Mouse (Mus musculus) midbrain, embryonic 13.5 days (tissue): ENCODE results near the gene Slc7a5. TPM values are rescaled to one million over a fixed set of nuclear protein-coding genes. Genes with fewer than 3 reads are reported as not detected.

ENCODE experiments used
- ATAC-seq: fragments of 200-750 bp; cut with Nextera tagmentation; 2 replicates; pipeline ENCODE4 v1.8.0; 2017; ENCODE audit warnings: mild to moderate bottlenecking, moderate TSS enrichment, moderate library complexity
- H3K27ac ChIP-seq: fragments of 300-500 bp; sonication (generic); 2 replicates; pipeline ENCODE4 v1.5.1; 2015; ENCODE audit warnings: inconsistent platforms, mild to moderate bottlenecking, moderate library complexity
- H3K27me3 ChIP-seq: fragments of 300-500 bp; sonication (generic); 2 replicates; pipeline ENCODE4 v1.6.1; 2015; ENCODE audit warnings: mild to moderate bottlenecking, inconsistent platforms
- H3K36me3 ChIP-seq: fragments of 300-500 bp; sonication (generic); 2 replicates; pipeline ENCODE4 v1.6.1; 2015; ENCODE audit warnings: mild to moderate bottlenecking, inconsistent platforms
- H3K4me1 ChIP-seq: fragments of 300-500 bp; sonication (generic); replicated peaks from 2 replicates; pipeline ENCODE4 v1.6.1; 2015; ENCODE audit warnings: inconsistent platforms
- H3K4me2 ChIP-seq: fragments of 300-500 bp; sonication (generic); replicated peaks from 2 replicates; pipeline ENCODE4 v1.6.1; 2015; ENCODE audit warnings: moderate library complexity, mild to moderate bottlenecking, inconsistent platforms
- H3K4me3 ChIP-seq: fragments of 300-500 bp; sonication (generic); replicated peaks from 2 replicates; pipeline ENCODE4 v1.5.1; 2015; ENCODE audit warnings: mild to moderate bottlenecking, inconsistent platforms
- H3K9ac ChIP-seq: fragments of 300-500 bp; sonication (generic); replicated peaks from 2 replicates; pipeline ENCODE4 v1.6.1; 2015; ENCODE audit warnings: mild to moderate bottlenecking, inconsistent platforms
- H3K9me3 ChIP-seq: fragments of 300-500 bp; sonication (generic); 2 replicates; pipeline ENCODE4 v1.6.1; 2016; ENCODE audit warnings: mild to moderate bottlenecking, inconsistent platforms
- WGBS: fragments of 180-500 bp; shearing (Covaris S2); methylation state at CpG from one replicate; pipeline ENCODE4 v1.1.7; 2015; 5-methylcytosine and 5-hydroxymethylcytosine counted together
- polyA plus RNA-seq: library from polyadenylated mRNA; unstranded; fragments of >200 nt; fragmentation: Nextera tagmentation; extraction: Ambion mirVana; gene quantifications from 2 replicates; pipeline ENCODE4 v1.2.1, GENCODE M21; 2015

Slc7a5 gene
- polyA plus RNA-seq, 1 experiment from 2014 or later, result 37.3 TPM

DNA sequence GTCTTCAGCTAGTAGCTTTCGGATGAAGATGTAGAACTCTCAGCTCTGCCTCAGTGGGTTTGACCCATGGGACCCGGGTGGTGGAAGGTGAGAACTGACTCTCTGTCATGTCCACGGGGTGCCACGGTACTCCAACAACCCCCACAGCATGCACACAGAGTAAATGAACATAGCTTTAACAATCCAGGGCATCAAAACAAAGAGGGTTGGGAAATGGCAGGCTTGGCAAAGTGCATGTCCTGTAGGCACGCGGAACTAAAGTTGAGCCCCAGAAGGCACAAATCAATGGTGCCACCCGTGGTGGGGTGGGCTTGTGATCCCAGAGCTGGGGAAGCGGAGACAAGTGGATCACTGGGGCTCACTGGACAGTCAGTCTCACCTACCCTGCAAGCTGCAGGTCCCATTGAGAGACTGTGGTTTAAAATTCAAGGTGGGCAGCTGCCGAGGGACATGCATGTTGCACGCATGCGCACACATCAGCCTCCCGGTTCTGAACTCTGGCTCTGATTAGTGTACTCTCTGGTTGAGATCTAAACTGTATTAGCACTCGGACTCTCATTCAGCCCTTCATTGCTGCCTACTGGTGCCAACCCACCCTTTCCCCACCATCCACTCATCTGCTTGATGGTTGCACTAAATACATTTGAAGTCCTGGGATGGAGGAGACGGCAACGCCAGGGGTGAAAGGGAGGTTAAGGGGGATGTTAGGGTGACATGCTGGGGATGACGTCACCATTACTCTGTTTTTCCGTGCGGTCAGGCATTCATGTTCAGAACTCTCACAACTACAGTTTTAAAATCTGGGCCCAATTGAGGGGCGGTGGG lies 41.0 kb upstream of the Slc7a5 start:
- peak overlapping the region; percentile 63 for H3K4me2 ChIP-seq
- H3K4me3 ChIP-seq, result peak overlapping the region; percentile 36
- H3K4me1 ChIP-seq, result peaks cover 53% of the 10 kb centered on the region
- H3K27me3 ChIP-seq, result 0 out of 2 replicates have a peak, but pooled peaks cover 4% of the 10 kb centered on the region
- ATAC-seq, result no peak
- 52% methylated on average over 19 of the region's 19 CpGs for WGBS
- peaks cover under 1% of the 10 kb centered on the region; the same call in 1 of the 2 replicates for H3K36me3 ChIP-seq
- H3K9ac ChIP-seq, result peak overlapping the region; percentile 54; the same call in 1 of the 2 replicates
- no peaks in the 10 kb centered on the region for H3K9me3 ChIP-seq
- H3K27ac ChIP-seq, result peak overlapping the region; percentile 82

DNA sequence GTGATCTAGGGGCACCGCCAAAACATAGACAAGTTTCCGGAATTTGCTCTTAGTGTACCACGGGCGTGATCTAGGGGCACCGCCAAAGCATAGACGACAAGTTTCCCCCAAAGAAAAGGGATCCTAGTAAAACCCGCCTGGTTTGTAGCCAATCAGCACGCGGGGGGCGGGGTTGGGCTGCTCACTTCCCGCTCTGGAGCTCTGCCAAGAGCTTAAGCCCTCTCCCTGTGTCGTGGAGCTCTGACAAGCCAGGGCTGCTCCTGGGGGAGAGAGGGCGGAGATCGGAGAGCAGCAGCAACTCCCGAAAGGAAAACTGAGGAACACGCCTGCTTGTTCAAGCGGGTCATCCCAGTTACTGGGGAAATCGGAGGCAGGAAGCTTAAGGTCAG lies 40.3 kb upstream of the Slc7a5 start:
- H3K4me3 ChIP-seq, result peak overlapping the region; percentile 36
- no peaks in the 10 kb centered on the region for H3K36me3 ChIP-seq
- WGBS, result under 1% methylated on average over 18 of the region's 18 CpGs
- H3K27ac ChIP-seq, result peak overlapping the region; percentile 82
- H3K9me3 ChIP-seq, result no peaks in the 10 kb centered on the region
- H3K4me2 ChIP-seq, result peak overlapping the region; percentile 63
- H3K4me1 ChIP-seq, result peaks cover 45% of the 10 kb centered on the region
- ATAC-seq, result peak; percentile 29
- 0 out of 2 replicates have a peak, but pooled peaks cover 4% of the 10 kb centered on the region for H3K27me3 ChIP-seq
- peak overlapping the region; percentile 54 for H3K9ac ChIP-seq

DNA sequence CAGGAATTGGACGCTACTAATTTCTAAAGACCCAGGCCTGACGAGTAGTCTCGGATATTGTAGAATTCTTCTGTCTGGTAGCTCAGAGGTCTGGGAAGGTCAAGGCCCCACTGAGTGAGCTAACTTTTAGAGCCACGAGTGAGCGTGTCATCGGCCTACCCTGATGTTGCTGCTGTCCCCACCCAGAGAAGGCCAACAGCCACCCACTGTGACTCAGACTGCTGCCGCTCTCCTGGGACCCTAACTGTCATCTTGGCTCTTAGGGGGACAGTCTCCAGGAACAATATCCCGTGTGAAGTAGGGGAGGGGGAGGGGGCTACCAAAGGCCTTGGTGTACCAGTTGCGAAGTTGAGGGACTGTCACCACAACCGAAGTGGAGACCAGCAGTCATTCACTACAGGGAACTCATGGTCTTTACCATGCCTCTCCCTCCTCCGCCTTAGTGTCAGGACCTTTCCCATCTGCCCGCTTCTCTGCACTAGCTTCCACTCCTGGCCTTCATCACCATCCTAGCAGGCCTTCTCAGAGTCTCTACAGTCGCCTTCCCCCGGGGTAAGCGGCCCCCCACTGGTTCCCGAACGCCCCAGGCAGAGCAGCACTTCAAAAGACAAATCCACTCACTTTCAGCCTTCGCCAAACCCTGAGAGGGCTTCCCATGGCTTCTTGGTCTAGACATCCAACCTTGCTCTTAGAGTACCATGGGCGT lies 39.7 kb upstream of the Slc7a5 start:
- Histone ChIP-seq H3K4me2 (peak overlapping the region; percentile 63), H3K36me3 (no peaks in the 10 kb centered on the region), H3K9ac (peak overlapping the region; percentile 54), H3K27me3 (0 out of 2 replicates have a peak, but pooled peaks cover 4% of the 10 kb centered on the region), H3K4me1 (peaks cover 39% of the 10 kb centered on the region), H3K9me3 (no peaks in the 10 kb centered on the region), H3K27ac (peak overlapping the region; percentile 79), H3K4me3 (peak overlapping the region; percentile 36)
- 26% methylated on average over 19 of the region's 19 CpGs for WGBS
- no peak for ATAC-seq

DNA sequence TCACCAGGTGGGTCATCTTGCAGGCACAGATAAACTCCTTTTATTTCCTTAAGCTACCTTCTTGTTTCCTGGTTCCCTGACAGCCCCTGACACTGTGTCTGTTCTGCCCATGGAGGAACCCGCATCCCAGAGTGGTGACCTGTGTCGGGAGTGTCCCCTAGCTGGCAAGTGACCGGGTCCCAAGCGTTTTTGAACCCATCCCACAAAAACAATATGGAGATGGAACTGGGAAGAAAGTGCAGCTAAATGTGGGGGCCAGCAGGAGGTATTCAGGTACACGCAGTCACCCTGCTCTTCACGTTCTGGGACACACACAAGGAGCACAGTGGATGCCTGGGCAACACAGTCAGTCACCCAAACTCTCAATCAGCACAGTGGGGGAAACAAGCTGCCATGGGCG lies 38.9 kb upstream of the Slc7a5 start:
- H3K4me3 ChIP-seq, result no peak overlapping the region
- no peak overlapping the region for H3K27ac ChIP-seq
- 0 out of 2 replicates have a peak, but pooled peaks cover 4% of the 10 kb centered on the region for H3K27me3 ChIP-seq
- H3K36me3 ChIP-seq, result no peaks in the 10 kb centered on the region
- WGBS, result 81% methylated on average over 7 of the region's 7 CpGs
- no peak for ATAC-seq
- H3K9me3 ChIP-seq, result no peaks in the 10 kb centered on the region
- H3K4me1 ChIP-seq, result peaks cover 31% of the 10 kb centered on the region
- H3K9ac ChIP-seq, result no peak overlapping the region
- H3K4me2 ChIP-seq, result no peak overlapping the region

DNA sequence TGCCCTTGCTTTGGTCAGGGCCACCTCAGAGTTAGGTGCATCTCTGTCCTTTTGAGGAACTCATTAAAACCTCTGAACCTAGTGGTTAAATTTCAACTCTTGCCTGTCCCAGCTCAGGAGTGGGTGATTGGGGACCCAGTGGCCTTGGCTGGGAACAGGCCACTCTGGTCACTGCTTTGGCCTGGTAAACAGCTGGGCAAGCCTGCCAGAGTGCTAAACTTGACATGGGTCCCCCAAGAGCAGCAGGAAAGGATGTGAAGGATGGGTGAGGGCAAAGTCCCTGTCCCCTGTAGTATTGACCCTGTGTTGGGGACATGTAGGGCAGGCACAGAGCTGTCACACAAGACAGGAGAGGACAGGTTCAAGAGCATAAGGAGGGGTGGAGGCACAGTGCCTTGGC lies 37.3 kb upstream of the Slc7a5 start, which contains the start of gene Car5a:
Car5a (minus strand) TSS at position 74 of the 400 bp plus-strand sequence.
- ATAC-seq, result no peak
- Histone ChIP-seq H3K9me3 (no peaks in the 10 kb centered on the region), H3K27me3 (0 out of 2 replicates have a peak, but pooled peaks cover 4% of the 10 kb centered on the region)

DNA sequence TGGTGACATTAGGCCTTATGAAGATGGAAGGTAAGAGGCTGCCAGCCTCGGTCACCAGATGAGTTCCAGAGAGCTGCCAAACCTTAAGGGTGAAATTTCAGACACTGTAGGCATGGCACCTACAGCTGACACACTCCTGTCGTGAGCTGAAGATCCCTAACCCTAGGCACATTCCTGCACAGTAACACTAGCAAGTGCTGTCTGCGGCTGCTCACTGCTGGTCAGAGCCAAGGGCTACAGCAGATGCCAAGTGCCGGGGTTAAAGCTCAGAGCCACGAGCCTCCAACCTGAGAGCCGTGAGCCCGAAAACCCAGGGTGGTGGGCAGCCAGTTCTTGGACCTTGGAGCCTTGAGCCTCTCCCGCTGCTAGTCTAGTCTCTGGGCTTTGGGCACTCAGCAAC lies 36.2 kb upstream of the Slc7a5 start:
- 77% methylated on average over 8 of the region's 8 CpGs for WGBS
- H3K4me3 ChIP-seq, result no peak overlapping the region
- no peaks in the 10 kb centered on the region for H3K9me3 ChIP-seq

More for the DNA sequence above, 37.3 kb upstream of the Slc7a5 start, which contains the start of gene Car5a:
- Histone ChIP-seq H3K36me3 (no peaks in the 10 kb centered on the region), H3K4me3 (no peak within 1 kb of the TSS), H3K4me1 (peaks cover 30% of the 10 kb centered on the region), H3K4me2 (no peak within 1 kb of the TSS), H3K9ac (peak within 1 kb of the TSS; percentile 36; the same call in 1 of the 2 replicates), H3K27ac (no peak within 1 kb of the TSS)

DNA sequence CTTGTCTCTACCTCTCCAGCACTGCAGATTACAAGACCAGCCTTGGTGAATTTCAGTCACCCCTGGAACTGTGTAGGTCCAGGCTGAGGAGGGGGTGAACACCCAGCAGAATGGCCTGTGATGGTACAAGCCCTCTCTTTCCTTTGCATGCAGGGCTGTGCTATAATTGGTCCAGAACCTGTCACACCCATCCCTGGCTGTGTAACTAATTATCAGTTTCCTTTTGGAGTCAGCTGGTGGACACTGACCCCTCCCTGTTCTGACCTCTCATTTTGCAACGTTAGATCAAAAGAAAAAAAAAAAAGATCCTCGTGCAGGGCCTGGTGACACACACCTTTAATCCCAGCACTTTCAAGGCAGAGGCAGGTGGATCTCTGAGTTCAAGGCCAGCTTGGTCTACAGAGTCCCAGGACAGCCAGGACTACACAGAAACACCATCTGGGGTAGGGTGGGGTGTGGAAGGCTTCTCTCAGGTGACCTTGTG lies 35.6 kb upstream of the Slc7a5 start:
- 47% methylated on average over 2 of the region's 2 CpGs for WGBS
- no peaks in the 10 kb centered on the region for H3K9me3 ChIP-seq
- H3K27ac ChIP-seq, result no peak overlapping the region
- no peaks in the 10 kb centered on the region for H3K36me3 ChIP-seq
- H3K4me3 ChIP-seq, result no peak overlapping the region
- H3K4me2 ChIP-seq, result no peak overlapping the region
- H3K9ac ChIP-seq, result no peak overlapping the region
- no peak for ATAC-seq
- 0 out of 2 replicates have a peak, but pooled peaks cover 4% of the 10 kb centered on the region for H3K27me3 ChIP-seq
- H3K4me1 ChIP-seq, result peaks cover 17% of the 10 kb centered on the region

More for the DNA sequence above, 36.2 kb upstream of the Slc7a5 start:
- Histone ChIP-seq H3K36me3 (no peaks in the 10 kb centered on the region), H3K27me3 (0 out of 2 replicates have a peak, but pooled peaks cover 4% of the 10 kb centered on the region), H3K4me2 (no peak overlapping the region), H3K27ac (no peak overlapping the region), H3K9ac (peak overlapping the region; percentile 36; the same call in 1 of the 2 replicates), H3K4me1 (peaks cover 23% of the 10 kb centered on the region)
- no peak for ATAC-seq

DNA sequence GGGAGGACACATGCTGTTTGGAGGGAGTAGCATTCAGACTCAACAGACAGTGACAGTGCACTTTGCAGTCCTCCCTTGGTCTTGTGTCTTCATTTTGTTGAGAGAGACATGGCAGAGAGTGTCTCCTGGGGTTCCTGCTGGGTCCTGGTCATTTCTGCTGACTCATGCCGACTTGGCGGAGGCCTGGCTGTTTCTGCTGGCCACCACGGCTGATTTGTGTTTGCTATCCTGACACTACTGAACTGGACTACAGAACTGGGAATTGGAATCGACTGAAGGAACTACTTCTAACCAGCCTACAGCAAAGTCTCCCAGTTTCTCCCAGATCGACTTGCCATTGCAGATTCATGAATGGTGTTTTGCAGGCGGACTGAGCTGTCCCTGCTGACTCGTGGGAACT lies 31.2 kb upstream of the Slc7a5 start:
- Histone ChIP-seq H3K27me3 (no peaks in the 10 kb centered on the region), H3K36me3 (no peaks in the 10 kb centered on the region), H3K4me2 (no peak overlapping the region), H3K9me3 (no peaks in the 10 kb centered on the region), H3K4me1 (peaks cover 29% of the 10 kb centered on the region), H3K4me3 (no peak overlapping the region), H3K27ac (no peak overlapping the region), H3K9ac (no peak overlapping the region)
- ATAC-seq, result no peak
- 83% methylated on average over 7 of the region's 7 CpGs for whole genome bisulfite sequencing

DNA sequence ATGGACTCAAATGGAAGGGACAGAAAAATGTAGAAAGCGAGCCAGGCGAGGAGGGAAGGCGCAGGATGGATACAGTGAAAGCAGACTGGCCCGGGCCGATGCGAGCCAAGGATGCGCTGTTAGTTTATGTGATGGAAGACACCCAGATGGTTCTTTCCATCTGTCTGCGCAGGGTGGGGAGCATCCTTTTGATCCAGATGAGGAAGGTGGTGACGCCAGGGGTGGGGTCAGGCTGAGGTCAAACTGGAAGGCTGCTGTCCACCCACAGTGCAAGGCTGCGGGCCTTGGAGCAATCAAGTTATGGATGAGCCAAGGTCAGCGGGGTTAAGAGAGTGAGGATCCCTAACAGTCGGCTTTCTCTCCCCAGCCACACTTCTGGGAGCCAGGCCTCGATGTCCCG lies 28.9 kb upstream of the Slc7a5 start:
- Histone ChIP-seq H3K4me2 (no peak overlapping the region), H3K4me3 (no peak overlapping the region), H3K4me1 (peaks cover 29% of the 10 kb centered on the region), H3K9me3 (no peaks in the 10 kb centered on the region), H3K27ac (peak overlapping the region; percentile 86; the same call in 1 of the 2 replicates), H3K9ac (no peak overlapping the region), H3K36me3 (no peaks in the 10 kb centered on the region), H3K27me3 (no peaks in the 10 kb centered on the region)
- no peak for ATAC-seq
- 84% methylated on average over 14 of the region's 14 CpGs for WGBS

DNA sequence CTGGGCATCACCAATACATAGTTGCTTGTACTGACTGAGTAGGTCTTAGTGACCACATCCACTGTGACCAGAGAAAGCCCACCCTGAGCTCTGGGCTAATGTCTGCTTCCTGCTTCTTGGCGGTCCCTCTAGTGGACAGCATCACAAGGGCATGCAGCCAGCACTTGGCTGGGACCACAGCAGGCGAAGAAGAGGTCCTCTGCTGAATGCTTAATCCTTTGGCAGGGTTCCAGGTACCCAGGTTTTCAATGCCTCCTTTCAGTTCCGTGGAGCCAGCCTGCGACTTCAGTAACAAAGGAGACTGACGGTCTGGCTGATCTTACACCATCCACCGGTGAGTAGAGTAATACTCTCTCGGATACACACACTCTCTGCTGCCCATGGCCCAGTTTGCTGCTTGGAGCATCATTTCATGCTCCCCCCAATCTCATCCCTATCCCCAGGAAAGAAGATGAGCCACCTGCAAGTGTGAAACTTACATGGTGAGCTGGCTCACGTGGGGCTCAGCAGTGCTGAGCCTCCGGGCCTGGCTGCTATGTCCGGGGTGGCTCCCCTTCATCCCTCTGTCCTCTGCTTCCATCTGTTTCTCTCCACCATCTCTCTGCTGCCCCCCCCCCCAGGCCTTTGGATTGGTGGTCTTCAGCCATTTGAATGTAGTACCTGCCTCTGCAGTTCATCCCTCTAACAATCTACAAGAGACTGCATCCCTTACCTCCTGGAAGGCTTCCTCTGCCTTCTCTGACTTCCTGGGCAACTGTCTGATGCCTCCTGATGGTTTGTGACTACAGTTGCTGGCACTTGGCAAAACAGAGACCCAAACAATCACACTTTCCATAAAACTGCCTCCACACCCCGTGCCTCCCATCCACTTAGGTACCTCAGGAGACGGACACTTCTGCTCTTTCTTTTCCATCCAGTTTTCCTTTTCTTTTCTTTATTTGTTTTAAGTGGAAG lies 28.1 kb upstream of the Slc7a5 start:
- H3K27ac ChIP-seq, result peak overlapping the region; percentile 86
- 38% methylated on average over 12 of the region's 12 CpGs for WGBS
- no peak overlapping the region for H3K4me3 ChIP-seq
- H3K9ac ChIP-seq, result peak overlapping the region; percentile 48; the same call in 1 of the 2 replicates
- H3K4me1 ChIP-seq, result peaks cover 29% of the 10 kb centered on the region
- H3K9me3 ChIP-seq, result no peaks in the 10 kb centered on the region
- no peaks in the 10 kb centered on the region for H3K27me3 ChIP-seq
- peak; percentile 94 for ATAC-seq
- no peaks in the 10 kb centered on the region for H3K36me3 ChIP-seq
- H3K4me2 ChIP-seq, result peak overlapping the region; percentile 34

DNA sequence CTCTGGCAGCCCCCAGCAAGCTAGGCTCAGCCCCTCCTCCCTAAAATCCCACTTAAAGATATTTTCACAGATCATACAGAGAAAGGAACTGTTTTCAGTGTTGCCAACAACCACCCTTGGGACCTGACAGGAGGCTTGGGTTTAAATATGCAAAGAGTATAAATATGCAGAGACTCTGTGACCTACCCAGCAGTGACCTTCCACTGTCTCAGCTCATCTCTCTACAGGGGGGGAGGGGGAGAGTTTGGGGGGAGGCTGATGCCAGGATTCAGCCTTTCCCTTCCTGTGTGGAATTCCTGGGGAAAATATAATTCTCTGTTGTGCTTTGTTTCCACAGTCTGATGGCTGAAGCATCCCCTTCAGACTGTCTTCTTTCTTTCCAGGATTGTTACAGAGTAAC lies 27.4 kb upstream of the Slc7a5 start:
- no peak overlapping the region for H3K9ac ChIP-seq
- H3K4me1 ChIP-seq, result peaks cover 29% of the 10 kb centered on the region
- peak; percentile 55 for ATAC-seq
- no peaks in the 10 kb centered on the region for H3K27me3 ChIP-seq
- no peaks in the 10 kb centered on the region for H3K36me3 ChIP-seq
- H3K27ac ChIP-seq, result peak overlapping the region; percentile 86
- no peak overlapping the region for H3K4me2 ChIP-seq
- no peak overlapping the region for H3K4me3 ChIP-seq
- no peaks in the 10 kb centered on the region for H3K9me3 ChIP-seq
